Mouse (Mus musculus) limb, embryonic 15.5 days (tissue): Measurements from ENCODE around the gene Slc4a11. TPM values are rescaled to one million over a fixed set of nuclear protein-coding genes. Genes with fewer than 3 reads are reported as not detected.
"Not testable (repeated sequence)": the region's sequence is repeated elsewhere in the genome, so short reads cannot be mapped to it uniquely, and the experiment has no call there.

Experiments used
- ATAC-seq: fragments of 200-750 bp; cut with Nextera tagmentation; 2 replicates; pipeline ENCODE4 v1.8.0; 2017; ENCODE audit warnings: low read depth, moderate TSS enrichment; ENCODE audit not compliant: insufficient number of reproducible peaks, low FRiP score, low TSS enrichment
- H3K27ac ChIP-seq: fragments of 300-500 bp; sonication (generic); 2 replicates; pipeline ENCODE4 v1.5.1; 2015; ENCODE audit warnings: moderate library complexity, mild to moderate bottlenecking, inconsistent platforms
- H3K27me3 ChIP-seq: fragments of 300-500 bp; sonication (generic); 2 replicates; pipeline ENCODE4 v1.6.1; 2015; ENCODE audit warnings: inconsistent platforms
- H3K36me3 ChIP-seq: fragments of 300-500 bp; sonication (generic); 2 replicates; pipeline ENCODE4 v1.6.1; 2015; ENCODE audit warnings: inconsistent platforms
- H3K4me1 ChIP-seq: fragments of 300-500 bp; sonication (generic); 2 replicates; pipeline ENCODE4 v1.6.1; 2015; ENCODE audit warnings: inconsistent platforms
- H3K4me2 ChIP-seq: fragments of 300-500 bp; sonication (generic); 2 replicates; pipeline ENCODE4 v1.6.1; 2015; ENCODE audit warnings: mild to moderate bottlenecking, inconsistent platforms
- H3K4me3 ChIP-seq: fragments of 300-500 bp; sonication (generic); 2 replicates; pipeline ENCODE4 v1.5.1; 2015; ENCODE audit warnings: mild to moderate bottlenecking, inconsistent platforms
- H3K9ac ChIP-seq: fragments of 300-500 bp; sonication (generic); 2 replicates; pipeline ENCODE4 v1.6.1; 2015; ENCODE audit warnings: inconsistent platforms
- H3K9me3 ChIP-seq: fragments of 300-500 bp; sonication (generic); 2 replicates; pipeline ENCODE4 v1.6.1; 2016; ENCODE audit warnings: inconsistent platforms
- WGBS: fragments of 180-500 bp; shearing (Covaris S2); methylation state at CpG from one replicate; pipeline ENCODE4 v1.1.7; 2015; 5-methylcytosine and 5-hydroxymethylcytosine counted together
- polyA plus RNA-seq: library from polyadenylated mRNA; unstranded; fragments of >200 nt; fragmentation: Nextera tagmentation; extraction: Ambion mirVana; gene quantifications from 2 replicates; pipeline ENCODE4 v1.2.1, GENCODE M21; 2015

The Slc4a11 gene
- polyA plus RNA-seq, 1 experiment from 2014 or later = 2.9 TPM

DNA sequence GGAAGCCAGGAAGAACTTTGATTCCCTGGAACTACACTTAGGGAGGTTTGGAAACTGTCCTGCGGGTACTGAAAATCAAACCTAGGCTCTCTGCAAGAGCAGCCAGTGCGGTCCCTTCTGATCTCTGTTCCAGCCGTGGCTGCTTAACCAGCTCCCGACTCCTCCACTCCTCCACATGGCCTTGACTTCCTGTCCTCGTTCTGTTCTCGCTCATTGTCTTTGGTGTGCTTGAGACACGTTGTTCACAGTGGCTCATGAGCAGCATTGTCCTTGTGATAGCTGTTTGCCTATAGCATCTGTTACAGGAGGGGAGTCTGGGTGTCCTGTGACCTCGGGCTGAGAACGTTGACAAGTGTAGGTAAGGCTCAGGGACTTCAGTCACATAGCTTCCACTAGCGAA is 20.1 kb downstream of the Slc4a11 start:
- Histone ChIP-seq H3K27ac (no peak overlapping the region), H3K4me1 (no peaks in the 10 kb centered on the region), H3K4me3 (no peak overlapping the region), H3K27me3 (no peaks in the 10 kb centered on the region), H3K36me3 (peaks cover 89% of the 10 kb centered on the region), H3K9ac (no peak overlapping the region), H3K4me2 (no peak overlapping the region), H3K9me3 (no peaks in the 10 kb centered on the region)
- ATAC-seq = no peak
- WGBS = 80% methylated on average over 10 of the region's 10 CpGs

DNA sequence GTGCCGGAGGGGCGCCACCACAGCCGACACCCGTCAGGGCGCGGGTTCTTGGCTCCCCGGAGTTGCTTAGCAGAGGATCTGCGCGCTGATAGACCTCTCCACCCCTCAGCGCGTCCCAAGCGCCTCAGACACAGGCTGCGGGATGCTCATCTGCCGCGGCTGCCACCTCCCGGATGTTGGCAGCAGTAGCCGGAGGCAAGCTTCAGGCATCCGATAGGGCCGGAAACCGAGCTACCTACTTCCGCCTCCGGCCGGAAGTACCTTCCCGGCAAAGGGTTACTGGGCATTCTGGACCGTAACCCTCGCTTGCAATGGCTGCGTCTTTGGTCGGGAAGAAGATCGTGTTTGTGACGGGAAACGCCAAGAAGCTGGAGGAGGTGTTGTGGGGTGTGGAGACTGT is 29.8 kb downstream of the Slc4a11 start, which contains the start of gene Itpa:
Itpa (plus strand) TSS at position 52 of the 400 bp plus-strand sequence.
- ATAC-seq = peak; percentile 25; the same call in 1 of the 2 replicates
- Histone ChIP-seq H3K4me3 (peak within 1 kb of the TSS; percentile 69), H3K27me3 (no peaks in the 10 kb centered on the region), H3K9ac (peak within 1 kb of the TSS; percentile 65), H3K27ac (peak within 1 kb of the TSS; percentile 90), H3K36me3 (peaks cover 27% of the 10 kb centered on the region), H3K9me3 (no peaks in the 10 kb centered on the region), H3K4me2 (peak within 1 kb of the TSS; percentile 75), H3K4me1 (peaks cover 36% of the 10 kb centered on the region)
- WGBS = under 1% methylated on average over 31 of the region's 31 CpGs

DNA sequence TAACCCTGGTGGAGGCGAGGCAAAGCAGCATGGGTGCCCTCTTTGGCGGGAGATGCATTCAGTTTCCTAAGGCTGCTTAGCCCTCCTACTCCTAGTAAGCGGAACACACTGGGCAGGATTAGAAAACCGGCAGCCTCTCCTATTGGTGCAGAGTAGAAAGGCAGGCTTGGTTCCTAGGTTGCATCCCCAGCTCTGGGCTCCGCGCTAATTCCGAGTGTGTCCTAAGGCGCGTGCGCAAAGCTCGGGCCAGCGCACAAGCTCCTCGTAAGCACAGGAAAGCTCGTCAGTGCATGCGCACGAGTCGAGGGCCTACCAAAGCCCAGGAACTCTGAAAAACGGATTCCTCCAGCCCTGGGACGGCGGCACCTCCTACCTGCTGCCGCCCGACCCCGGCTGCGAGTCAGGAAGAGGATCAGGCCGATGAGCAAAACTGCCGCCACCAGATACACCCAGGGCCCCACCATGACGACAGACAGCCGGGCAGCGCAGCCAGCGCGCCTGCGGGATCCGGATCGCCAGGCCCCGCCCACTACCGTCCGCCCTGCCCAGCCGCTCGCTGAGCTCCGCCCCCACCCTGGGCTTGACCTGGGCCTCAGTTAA is 33.1 kb downstream of the Slc4a11 start, which contains the start of gene Ddrgk1:
Ddrgk1 (minus strand) TSS at position 558 of the 600 bp plus-strand sequence.
- ATAC-seq = peak; percentile 97
- under 1% methylated on average over 40 of the region's 40 CpGs for WGBS
- H3K4me1 ChIP-seq = peaks cover 34% of the 10 kb centered on the region
- H3K9me3 ChIP-seq = no peaks in the 10 kb centered on the region
- peak within 1 kb of the TSS; percentile 70 for H3K4me3 ChIP-seq
- H3K9ac ChIP-seq = peak within 1 kb of the TSS; percentile 85
- no peaks in the 10 kb centered on the region for H3K27me3 ChIP-seq
- peak within 1 kb of the TSS; percentile 76 for H3K4me2 ChIP-seq
- H3K36me3 ChIP-seq = peaks cover 40% of the 10 kb centered on the region
- peak within 1 kb of the TSS; percentile 99 for H3K27ac ChIP-seq

DNA sequence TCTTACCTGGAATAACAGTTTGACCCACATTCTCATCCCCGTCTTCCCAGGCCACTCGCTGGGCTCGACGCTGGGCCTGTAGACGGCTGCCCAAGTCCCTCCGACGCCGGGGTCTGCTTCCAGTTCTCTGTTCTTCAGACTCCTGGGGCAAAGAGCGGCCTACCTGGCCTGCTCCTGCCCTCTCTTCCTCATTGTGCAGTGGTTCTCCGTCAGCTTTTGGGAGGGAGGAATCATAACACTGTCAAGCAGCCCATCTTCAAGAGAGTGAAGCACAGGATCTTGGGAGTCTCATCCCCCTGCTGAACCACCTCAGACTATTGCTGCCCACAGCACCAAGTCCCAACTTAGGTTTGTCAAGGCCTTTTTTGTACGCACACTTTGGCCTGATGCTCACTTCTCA is 34.0 kb downstream of the Slc4a11 start:
- ATAC-seq = no peak
- H3K9ac ChIP-seq = 0 out of 2 replicates have a peak overlapping the region, but pooled peaks have one; percentile 7
- H3K27ac ChIP-seq = no peak overlapping the region
- peaks cover 48% of the 10 kb centered on the region for H3K36me3 ChIP-seq
- H3K4me2 ChIP-seq = peak overlapping the region; percentile 76
- no peaks in the 10 kb centered on the region for H3K27me3 ChIP-seq
- H3K9me3 ChIP-seq = no peaks in the 10 kb centered on the region
- H3K4me1 ChIP-seq = peaks cover 30% of the 10 kb centered on the region
- 92% methylated on average over 11 of the region's 11 CpGs for WGBS
- peak overlapping the region; percentile 70 for H3K4me3 ChIP-seq

DNA sequence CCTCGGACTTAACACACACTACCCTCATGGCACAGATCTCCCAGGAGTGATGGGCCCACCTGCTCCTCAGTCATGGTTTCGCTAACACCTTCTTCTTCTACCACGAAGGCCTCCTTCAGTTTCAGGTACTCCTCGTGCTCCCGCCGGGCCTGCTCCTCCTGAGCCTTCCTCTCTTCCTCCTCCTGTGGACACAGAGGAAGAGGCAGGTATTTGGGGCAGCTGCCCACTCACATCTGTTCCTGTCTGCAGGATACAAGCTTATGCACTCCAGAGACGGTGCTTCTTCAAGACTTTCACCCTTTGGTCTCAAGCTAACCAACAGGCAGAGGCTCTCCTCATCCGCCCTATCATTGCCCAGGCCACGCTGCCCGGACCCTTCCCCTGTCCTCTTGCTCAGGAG is 38.8 kb downstream of the Slc4a11 start:
- no peak overlapping the region for H3K4me2 ChIP-seq
- WGBS = 92% methylated on average over 10 of the region's 10 CpGs
- no peak overlapping the region for H3K4me3 ChIP-seq
- H3K36me3 ChIP-seq = peaks cover 96% of the 10 kb centered on the region
- H3K9me3 ChIP-seq = no peaks in the 10 kb centered on the region
- H3K27me3 ChIP-seq = no peaks in the 10 kb centered on the region
- no peak overlapping the region for H3K27ac ChIP-seq
- no peak for ATAC-seq
- no peak overlapping the region for H3K9ac ChIP-seq
- peaks cover 11% of the 10 kb centered on the region for H3K4me1 ChIP-seq

DNA sequence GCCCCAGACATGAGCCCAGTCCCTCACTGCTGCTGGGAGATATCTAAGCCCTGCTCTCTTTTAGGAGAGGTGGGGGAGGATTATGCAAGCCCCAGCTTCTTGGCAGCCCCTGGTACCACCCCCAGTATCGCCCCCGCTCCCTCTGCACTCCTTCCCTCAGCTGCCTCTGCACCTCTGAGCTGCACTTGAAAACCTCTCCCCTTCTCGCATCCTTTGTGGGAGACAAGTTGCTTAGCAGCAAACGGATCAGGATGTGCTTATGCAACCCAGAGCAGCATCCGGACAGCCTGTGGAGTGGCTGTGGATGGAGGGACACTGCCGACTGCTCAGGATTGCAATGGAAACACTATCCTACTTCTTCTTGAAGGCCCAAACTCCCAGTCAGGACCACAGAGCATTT is 39.8 kb downstream of the Slc4a11 start:
- no peak overlapping the region for H3K9ac ChIP-seq
- 88% methylated on average over 6 of the region's 6 CpGs for WGBS
- no peak for ATAC-seq
- peaks cover 1% of the 10 kb centered on the region for H3K4me1 ChIP-seq
- no peak overlapping the region for H3K4me3 ChIP-seq
- H3K9me3 ChIP-seq = no peaks in the 10 kb centered on the region
- H3K27me3 ChIP-seq = no peaks in the 10 kb centered on the region
- peaks cover 95% of the 10 kb centered on the region for H3K36me3 ChIP-seq
- H3K27ac ChIP-seq = no peak overlapping the region
- no peak overlapping the region for H3K4me2 ChIP-seq

DNA sequence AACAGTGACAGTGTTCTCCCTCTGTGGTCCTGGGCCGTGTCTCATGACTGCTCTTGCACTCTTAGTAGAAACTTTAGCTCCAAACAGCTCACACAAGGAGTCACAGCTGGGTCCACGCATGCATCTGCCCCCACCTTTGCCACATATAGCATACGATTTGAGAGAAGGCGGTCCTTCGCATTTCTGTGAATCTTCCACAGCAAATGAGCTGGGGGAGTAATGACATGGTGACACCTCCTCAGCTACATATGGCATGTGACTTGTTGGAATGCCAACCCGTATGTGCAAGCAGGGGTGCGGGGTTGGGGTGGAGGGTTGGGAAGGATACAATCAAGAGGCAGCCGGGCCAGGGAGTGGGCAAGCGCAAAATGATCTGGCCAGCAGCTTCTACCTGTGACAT is 40.8 kb downstream of the Slc4a11 start:
- H3K9me3 ChIP-seq = no peaks in the 10 kb centered on the region
- no peak for ATAC-seq
- no peaks in the 10 kb centered on the region for H3K27me3 ChIP-seq
- peaks cover 90% of the 10 kb centered on the region for H3K36me3 ChIP-seq
- no peak overlapping the region for H3K9ac ChIP-seq
- 92% methylated on average over 9 of the region's 9 CpGs for WGBS
- H3K4me3 ChIP-seq = no peak overlapping the region
- H3K4me2 ChIP-seq = no peak overlapping the region
- H3K27ac ChIP-seq = no peak overlapping the region
- H3K4me1 ChIP-seq = no peaks in the 10 kb centered on the region

DNA sequence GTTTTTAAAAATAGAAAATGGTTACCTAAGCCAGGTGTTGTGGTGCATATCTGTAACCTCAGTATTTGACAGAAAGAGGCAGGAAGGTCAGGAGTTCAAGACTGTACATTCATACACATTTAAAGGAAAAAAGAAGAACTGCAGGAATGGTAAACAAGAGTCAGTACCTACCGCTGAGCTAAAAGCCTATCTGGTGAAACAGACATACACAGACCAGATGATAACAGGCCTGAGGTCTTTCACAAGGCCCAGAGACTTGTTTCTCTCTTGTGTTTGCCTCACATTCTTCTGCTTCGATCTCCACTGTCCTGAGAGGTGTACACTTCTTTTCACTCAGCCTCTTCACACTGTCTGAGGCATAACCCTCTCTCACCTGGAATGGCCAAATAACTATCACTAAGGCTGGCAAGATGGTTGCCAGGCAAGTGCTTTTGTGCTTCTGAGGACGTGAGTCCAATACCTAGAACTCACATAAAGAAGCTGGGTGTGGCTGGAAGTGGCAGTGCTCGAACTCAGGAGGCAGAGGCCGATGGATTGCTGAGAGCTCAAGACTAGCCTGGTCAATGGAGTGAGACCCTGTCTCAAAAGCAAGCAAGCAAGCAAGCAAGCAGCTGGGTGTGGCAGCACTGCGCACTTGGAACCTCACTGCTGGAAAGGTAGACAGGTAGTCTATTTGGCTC is 41.5 kb downstream of the Slc4a11 start:
- Histone ChIP-seq H3K27ac (no peak overlapping the region), H3K9ac (no peak overlapping the region), H3K4me3 (no peak overlapping the region), H3K27me3 (no peaks in the 10 kb centered on the region), H3K36me3 (peaks cover 90% of the 10 kb centered on the region), H3K4me1 (no peaks in the 10 kb centered on the region), H3K9me3 (no peaks in the 10 kb centered on the region), H3K4me2 (no peak overlapping the region)
- 88% methylated on average over 6 of the region's 6 CpGs for WGBS
- ATAC-seq = no peak

DNA sequence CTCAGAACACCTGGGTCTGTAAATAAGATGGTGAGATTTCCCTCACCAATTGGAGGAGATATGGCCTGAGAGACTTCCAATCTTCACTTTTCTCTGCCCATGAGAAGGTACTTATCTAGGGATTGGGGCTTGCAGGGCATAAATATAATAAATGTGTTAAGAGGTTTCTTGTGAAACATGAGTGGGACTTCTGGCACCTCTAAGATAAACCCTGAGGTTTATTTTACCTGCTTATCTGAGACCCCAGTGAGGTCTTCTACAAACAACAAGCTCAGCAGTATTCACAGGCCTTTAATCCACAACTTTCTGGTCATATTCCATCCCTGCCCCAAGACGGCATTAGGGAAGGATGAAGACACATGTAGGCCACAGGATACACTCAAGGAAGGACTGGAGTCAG is 43.6 kb downstream of the Slc4a11 start:
- peaks cover 81% of the 10 kb centered on the region for H3K36me3 ChIP-seq
- no peak overlapping the region for H3K4me2 ChIP-seq
- H3K4me3 ChIP-seq = no peak overlapping the region
- no peaks in the 10 kb centered on the region for H3K27me3 ChIP-seq
- H3K9me3 ChIP-seq = no peaks in the 10 kb centered on the region
- no peak for ATAC-seq
- H3K27ac ChIP-seq = no peak overlapping the region
- no peak overlapping the region for H3K9ac ChIP-seq
- H3K4me1 ChIP-seq = no peaks in the 10 kb centered on the region
- WGBS = 81% methylated on average over 1 of the region's 1 CpGs

DNA sequence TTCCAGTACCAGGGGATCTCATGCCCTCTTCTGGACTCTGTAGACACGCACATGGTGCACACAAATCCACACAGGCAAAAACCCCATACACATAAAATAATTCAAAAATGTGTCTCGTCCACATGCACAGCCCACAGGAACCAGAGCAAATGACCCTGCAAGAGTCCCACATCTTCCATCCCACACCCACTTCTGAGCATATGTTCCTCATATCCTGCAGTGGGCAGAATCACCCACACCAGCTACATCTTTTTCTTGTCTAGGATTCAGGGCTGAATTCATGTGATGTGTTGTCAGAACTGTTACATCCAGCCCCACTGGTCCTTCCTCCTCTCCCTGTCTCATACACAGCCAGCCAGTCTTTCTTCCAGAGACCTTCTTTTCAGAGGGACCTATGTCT is 44.0 kb downstream of the Slc4a11 start:
- Histone ChIP-seq H3K27me3 (no peaks in the 10 kb centered on the region), H3K9me3 (no peaks in the 10 kb centered on the region), H3K36me3 (peaks cover 77% of the 10 kb centered on the region), H3K9ac (no peak overlapping the region), H3K4me2 (no peak overlapping the region), H3K27ac (no peak overlapping the region), H3K4me1 (no peaks in the 10 kb centered on the region), H3K4me3 (no peak overlapping the region)
- WGBS = 80% methylated on average over 2 of the region's 2 CpGs
- no peak for ATAC-seq

DNA sequence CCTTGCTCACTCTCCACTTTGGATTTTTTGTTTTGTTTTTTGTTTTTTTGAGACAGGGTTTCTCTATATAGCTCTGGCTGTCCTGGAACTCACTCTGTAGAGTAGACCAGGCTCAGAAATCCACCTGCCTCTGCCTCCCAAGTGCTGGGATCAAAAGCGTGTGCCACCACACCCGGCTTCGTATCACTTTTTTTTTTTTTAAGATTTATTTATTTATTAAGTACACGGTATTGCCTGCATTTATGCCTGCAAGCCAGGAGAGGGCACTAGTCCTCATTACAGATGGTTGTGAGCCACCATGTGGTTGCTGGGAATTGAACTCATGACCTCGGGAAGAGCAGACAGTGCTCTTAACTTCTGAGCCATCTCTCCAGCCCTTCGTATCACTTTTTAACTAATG is 48.3 kb downstream of the Slc4a11 start:
- not testable (repeated sequence) for ATAC-seq, H3K9ac ChIP-seq, H3K27ac ChIP-seq, H3K9me3 ChIP-seq, H3K4me3 ChIP-seq, H3K4me2 ChIP-seq, H3K4me1 ChIP-seq, H3K27me3 ChIP-seq
- peaks cover 38% of the 10 kb centered on the region for H3K36me3 ChIP-seq
- 77% methylated on average over 6 of the region's 6 CpGs for WGBS

DNA sequence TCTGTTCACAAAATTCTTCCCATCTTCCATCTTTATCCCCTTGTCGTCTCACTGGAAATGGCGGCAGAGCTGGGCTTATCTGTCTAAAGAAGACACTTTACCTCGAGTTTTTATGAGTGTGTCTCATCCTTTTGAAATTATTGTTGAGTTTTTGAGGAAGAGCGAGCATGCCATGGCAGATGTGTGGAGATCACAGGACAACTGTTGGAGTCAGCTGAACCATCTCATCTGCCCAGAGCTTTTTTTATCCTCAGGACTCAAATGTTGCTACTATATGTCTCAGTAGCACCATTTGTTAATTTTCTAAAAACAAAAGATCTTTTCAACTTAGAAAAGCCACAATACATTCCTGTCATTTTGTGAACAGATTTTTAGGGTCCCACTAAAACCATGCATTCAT is 52.1 kb downstream of the Slc4a11 start:
- peaks cover 18% of the 10 kb centered on the region for H3K4me1 ChIP-seq
- no peak overlapping the region for H3K9ac ChIP-seq
- 80% methylated on average over 4 of the region's 4 CpGs for WGBS
- H3K36me3 ChIP-seq = peaks cover 10% of the 10 kb centered on the region; the same call in 1 of the 2 replicates
- no peak overlapping the region for H3K4me3 ChIP-seq
- no peak for ATAC-seq
- no peak overlapping the region for H3K27ac ChIP-seq
- no peak overlapping the region for H3K4me2 ChIP-seq
- H3K27me3 ChIP-seq = no peaks in the 10 kb centered on the region; the same call in 1 of the 2 replicates
- H3K9me3 ChIP-seq = no peaks in the 10 kb centered on the region
